Mouse (Mus musculus) E14TG2a.4 (cell line): ENCODE measurements around the gene Kctd6.

Experiments
- CTCF ChIP-seq: conservative IDR thresholded peaks from 2 replicates; pipeline ENCODE4 v1.5.1; 2014; ENCODE audit warnings: low read length
- NANOG ChIP-seq: IDR thresholded peaks from 2 replicates; pipeline ENCODE4 v1.6.1; 2014; ENCODE audit warnings: borderline replicate concordance, low read length, mixed read lengths
- POU5F1 ChIP-seq: IDR thresholded peaks from 2 replicates; pipeline ENCODE4 v1.6.1; 2014; ENCODE audit warnings: low read length, borderline replicate concordance

DNA sequence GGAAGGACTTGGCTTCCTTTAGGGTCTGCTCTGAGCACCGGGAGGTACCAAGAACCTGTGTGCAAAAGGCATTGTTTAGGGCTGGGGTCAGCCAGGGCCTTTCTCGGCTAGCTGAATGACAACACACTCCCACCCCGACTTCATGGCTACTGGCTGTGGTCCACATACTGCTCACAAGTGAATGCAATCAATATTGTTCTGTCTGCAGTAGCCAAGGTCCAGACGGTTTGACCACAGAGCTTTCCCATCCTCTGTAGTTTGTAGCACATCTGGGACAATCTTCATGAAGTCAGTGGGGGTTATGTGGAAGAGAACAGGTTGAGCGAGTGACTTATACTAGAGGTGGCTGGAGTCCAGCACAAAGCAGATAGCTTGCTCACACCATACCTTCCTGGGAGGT lies 42.9 kb downstream of the Kctd6 start:
- no peak for TF ChIP-seq CTCF
- no peak for TF ChIP-seq POU5F1
- TF ChIP-seq NANOG = no peak
